Mouse (Mus musculus): ENCODE data around the gene Git1. TPM values are rescaled to one million over a fixed set of nuclear protein-coding genes. Genes with fewer than 3 reads are reported as not detected.
"Not testable (repeated sequence)": the region's sequence is repeated elsewhere in the genome, so short reads cannot be mapped to it uniquely, and the experiment has no call there.

Git1 gene
- polyA plus RNA-seq, 1 experiment from 2014 or later = 10.3 TPM

DNA sequence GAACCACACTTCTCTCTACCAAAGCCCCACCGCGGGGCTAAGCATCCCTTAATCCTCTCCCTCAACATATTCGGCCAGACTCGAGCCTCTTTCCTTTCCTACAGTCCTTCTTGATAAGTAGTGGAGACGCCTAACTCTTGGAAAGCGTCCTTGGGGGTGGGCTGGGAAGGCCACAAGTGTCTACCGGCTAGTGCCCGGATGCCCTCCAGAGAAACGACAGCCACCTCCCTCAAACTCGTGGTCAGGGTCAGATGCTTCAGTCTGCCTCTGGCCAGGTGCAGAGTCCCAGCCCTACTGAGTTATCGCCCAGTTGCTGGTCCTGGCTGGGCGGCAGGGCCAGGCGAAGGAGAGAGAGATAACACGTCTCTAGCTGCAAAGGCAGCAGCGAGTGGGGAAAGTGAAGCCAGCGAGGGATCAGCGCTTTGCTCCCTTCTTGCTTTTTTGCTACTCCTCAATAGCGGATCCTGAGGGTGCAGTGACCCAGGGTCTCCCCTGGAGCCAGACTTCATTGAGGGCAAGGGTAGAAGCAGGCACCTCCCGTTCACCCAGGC is 21.0 kb downstream of the Git1 start:
- 7% methylated on average over 19 of the region's 19 CpGs for WGBS
- Histone ChIP-seq H3K4me3 (replicated peaks) (peak overlapping the region; percentile 56), H3K9me3 (no peaks in the 10 kb centered on the region), H3K27me3 (peaks cover 50% of the 10 kb centered on the region), H3K27ac (no peak overlapping the region), H3K4me1 (replicated peaks) (peaks cover 34% of the 10 kb centered on the region), H3K36me3 (peaks cover 14% of the 10 kb centered on the region), H3K9ac (replicated peaks) (peak overlapping the region; percentile 54; the same call in 1 of the 2 replicates), H3K4me2 (peak overlapping the region; percentile 95)
- no peak for ATAC-seq (ENCODE audit: insufficient number of reproducible peaks, insufficient read depth, low FRiP score, low TSS enrichment, low read depth)

DNA sequence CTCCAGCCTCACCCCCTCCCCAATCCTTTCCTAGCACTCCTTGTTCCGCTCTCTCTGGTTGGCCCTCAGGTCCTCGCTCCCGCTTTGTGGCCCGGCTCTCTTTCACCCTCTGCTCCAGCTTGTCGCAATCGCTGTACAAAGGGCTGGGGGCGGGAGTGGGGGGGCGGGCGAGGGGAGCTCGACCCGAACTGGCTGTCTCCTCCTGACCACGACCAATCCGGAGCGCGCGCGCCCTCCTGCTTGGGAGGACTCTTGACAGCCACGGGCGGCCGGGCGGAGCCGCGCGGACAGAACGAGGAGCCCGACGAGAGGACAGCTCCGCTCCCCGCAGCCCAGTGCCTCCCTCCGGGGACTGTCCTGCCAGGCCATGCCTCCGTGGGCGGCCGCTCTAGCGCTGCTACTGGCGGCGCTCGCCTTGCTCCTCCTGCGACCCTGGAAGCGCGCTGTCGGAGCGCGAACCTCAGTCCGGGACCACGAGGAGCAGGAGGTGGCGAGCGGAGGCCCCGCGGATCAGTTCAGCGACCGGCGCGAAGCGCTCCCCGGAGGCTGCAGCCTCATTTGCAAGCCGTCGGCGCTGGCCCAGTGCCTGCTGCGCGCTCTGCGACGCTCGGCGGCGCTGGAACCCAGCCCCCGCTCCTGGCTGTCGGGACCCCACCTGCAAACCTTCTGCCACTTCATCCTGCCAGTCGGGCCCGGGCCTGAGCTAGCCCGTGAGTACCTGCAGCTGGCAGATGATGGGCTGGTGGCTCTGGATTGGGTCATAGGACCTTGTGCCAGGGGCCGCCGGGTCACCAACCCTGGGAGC is 21.7 kb downstream of the Git1 start, which contains the start of gene Abhd15:
Abhd15 (plus strand) TSS at position 290 of the 805 bp plus-strand sequence.
- peaks cover 34% of the 10 kb centered on the region for H3K4me1 ChIP-seq (replicated peaks)
- peak within 1 kb of the TSS; percentile 95 for H3K4me2 ChIP-seq
- peaks cover 7% of the 10 kb centered on the region; the same call in 1 of the 2 replicates for H3K36me3 ChIP-seq
- H3K4me3 ChIP-seq (replicated peaks) = peak within 1 kb of the TSS; percentile 66
- peak within 1 kb of the TSS; percentile 54; the same call in 1 of the 2 replicates for H3K9ac ChIP-seq (replicated peaks)
- ATAC-seq (ENCODE audit: insufficient number of reproducible peaks, insufficient read depth, low FRiP score, low TSS enrichment, low read depth) = peak; percentile 12; the same call in 1 of the 2 replicates
- H3K27ac ChIP-seq = no peak within 1 kb of the TSS
- peaks cover 51% of the 10 kb centered on the region for H3K27me3 ChIP-seq
- H3K9me3 ChIP-seq = no peaks in the 10 kb centered on the region
- under 1% methylated on average over 71 of the region's 72 CpGs for WGBS

DNA sequence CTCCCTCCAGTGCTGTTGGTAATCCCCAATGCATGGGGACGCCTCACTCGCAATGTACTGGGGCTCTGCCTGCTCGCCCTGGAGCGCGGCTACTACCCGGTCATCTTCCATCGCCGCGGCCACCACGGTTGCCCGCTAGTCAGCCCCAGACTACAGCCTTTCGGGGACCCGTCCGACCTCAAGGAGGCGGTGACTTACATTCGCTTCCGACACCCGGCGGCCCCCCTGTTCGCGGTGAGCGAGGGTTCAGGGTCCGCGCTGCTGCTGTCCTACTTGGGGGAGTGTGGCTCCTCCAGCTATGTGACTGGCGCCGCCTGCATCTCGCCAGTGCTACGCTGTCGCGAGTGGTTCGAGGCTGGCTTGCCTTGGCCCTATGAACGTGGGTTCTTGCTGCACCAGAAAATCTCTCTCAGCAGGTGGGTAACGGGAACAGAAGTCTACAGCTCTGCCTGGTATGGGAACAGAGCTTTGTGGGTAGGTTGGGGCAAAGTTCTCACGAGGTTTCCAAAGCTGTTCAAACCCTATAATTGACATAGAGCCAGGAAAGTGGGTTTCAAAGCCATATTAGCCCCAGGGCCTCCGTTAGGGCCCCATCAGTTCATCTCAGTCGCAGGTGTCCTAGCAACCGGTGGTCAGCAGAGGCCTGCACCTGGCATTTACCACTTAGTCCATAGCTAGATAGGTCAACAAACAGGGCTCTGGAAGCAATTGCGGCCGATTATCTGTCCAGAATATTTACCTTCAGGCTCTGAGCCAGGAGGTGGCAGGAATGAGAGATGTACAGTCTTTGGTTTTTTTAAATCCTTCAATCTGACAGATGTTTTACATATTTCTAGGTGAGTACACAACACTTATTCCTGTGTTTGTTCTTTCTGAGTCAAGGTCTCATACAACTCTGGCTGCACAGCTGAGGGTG is 22.5 kb downstream of the Git1 start, which contains the start of gene Trp53i13:
Trp53i13 (minus strand) TSS at position 344 of the 916 bp plus-strand sequence.
- Histone ChIP-seq H3K4me3 (replicated peaks) (peak within 1 kb of the TSS; percentile 56), H3K36me3 (no peaks in the 10 kb centered on the region), H3K9me3 (no peaks in the 10 kb centered on the region), H3K27ac (no peak within 1 kb of the TSS), H3K4me2 (peak within 1 kb of the TSS; percentile 95), H3K4me1 (replicated peaks) (peaks cover 34% of the 10 kb centered on the region), H3K27me3 (peaks cover 53% of the 10 kb centered on the region), H3K9ac (replicated peaks) (peak within 1 kb of the TSS; percentile 54; the same call in 1 of the 2 replicates)
- no peak for ATAC-seq (ENCODE audit: insufficient number of reproducible peaks, insufficient read depth, low FRiP score, low TSS enrichment, low read depth)
- 7% methylated on average over 39 of the region's 39 CpGs for WGBS

DNA sequence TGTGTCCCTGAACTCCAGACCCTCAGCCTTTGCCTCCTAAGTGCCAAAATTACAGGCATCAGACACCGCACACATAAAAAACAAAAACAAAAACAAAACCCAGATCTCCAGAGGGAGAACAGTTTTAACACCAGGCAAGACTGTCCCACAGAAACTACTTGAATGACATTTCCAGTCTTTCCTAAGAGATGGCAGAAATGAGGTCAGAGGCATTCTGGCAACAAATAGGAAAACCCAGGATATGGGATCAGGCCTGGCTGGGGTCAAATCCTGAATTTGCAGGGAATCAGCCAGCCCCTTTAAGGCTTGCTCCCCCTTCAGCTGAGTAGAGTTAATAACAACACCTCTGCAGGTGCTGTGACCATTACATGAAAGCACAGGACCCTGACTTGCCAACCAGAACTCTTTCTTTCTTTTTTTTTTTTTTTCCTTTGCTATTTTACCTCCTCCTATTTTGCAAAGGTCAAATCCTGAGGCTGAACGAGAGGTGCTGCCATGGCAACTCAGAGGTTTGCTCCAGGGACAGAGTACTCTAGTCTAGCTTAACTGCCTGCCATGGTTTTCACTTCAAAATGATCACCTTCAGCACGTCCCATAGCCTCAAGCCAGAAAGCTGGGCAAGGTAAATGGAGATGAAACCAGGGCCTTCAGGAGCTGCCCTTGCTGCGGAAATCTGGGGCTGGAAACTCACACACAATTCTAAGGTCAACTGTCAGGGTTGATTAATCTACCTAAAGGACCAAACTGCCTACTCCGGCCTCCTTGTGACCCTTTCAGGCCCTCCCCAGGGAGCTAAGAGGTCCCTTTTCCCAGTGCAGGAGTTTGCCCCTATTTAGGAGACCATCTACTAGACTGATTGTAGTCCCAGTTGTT is 23.4 kb downstream of the Git1 start:
- H3K36me3 ChIP-seq = no peaks in the 10 kb centered on the region
- H3K4me1 ChIP-seq (replicated peaks) = peaks cover 33% of the 10 kb centered on the region
- H3K27me3 ChIP-seq = peaks cover 53% of the 10 kb centered on the region
- no peaks in the 10 kb centered on the region for H3K9me3 ChIP-seq
- no peak overlapping the region for H3K4me2 ChIP-seq
- no peak overlapping the region for H3K9ac ChIP-seq (replicated peaks)
- no peak overlapping the region for H3K4me3 ChIP-seq (replicated peaks)
- WGBS = 48% methylated on average over 5 of the region's 5 CpGs
- ATAC-seq (ENCODE audit: insufficient number of reproducible peaks, insufficient read depth, low FRiP score, low TSS enrichment, low read depth) = no peak
- no peak overlapping the region for H3K27ac ChIP-seq

DNA sequence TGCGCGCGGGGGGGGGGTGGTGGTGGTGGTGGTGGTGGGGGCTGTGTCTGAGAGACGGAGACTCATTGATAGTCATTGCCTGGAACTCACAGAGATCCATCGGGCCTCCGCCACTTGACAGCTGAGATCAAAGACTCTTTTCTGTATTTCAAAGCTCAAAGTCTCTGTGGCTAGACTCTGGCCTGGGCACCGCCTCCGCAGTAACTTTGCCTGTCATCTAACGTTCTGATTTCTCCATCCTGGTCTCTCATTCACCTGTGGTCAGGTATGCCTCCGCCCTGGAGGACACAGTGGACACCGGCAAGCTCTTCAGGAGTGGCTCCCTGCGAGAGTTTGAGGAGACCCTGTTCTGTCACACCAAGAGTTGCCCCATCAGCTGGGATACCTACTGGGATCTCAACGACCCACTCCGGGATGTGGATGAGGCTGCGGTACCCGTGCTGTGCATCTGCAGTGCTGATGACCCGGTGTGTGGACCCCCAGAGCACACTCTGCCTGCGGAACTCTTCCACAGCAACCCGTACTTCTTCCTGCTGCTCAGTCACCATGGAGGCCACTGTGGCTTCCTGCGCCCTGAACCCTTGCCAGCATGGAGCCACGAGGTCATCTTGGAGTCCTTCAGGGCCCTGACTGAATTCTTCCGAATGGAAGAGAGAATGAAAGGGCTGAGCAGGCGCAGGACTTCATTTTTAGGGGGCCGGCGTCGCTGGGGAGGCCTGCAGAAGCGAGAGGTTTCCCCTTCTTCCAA is 24.9 kb downstream of the Git1 start:
- H3K9me3 ChIP-seq = no peaks in the 10 kb centered on the region
- 77% methylated on average over 26 of the region's 27 CpGs for WGBS
- H3K4me2 ChIP-seq = no peak overlapping the region
- H3K27me3 ChIP-seq = peaks cover 53% of the 10 kb centered on the region
- no peak overlapping the region for H3K27ac ChIP-seq
- no peak overlapping the region for H3K4me3 ChIP-seq (replicated peaks)
- no peaks in the 10 kb centered on the region for H3K36me3 ChIP-seq
- H3K9ac ChIP-seq (replicated peaks) = no peak overlapping the region
- ATAC-seq (ENCODE audit: insufficient number of reproducible peaks, insufficient read depth, low FRiP score, low TSS enrichment, low read depth) = no peak
- peaks cover 27% of the 10 kb centered on the region for H3K4me1 ChIP-seq (replicated peaks)

DNA sequence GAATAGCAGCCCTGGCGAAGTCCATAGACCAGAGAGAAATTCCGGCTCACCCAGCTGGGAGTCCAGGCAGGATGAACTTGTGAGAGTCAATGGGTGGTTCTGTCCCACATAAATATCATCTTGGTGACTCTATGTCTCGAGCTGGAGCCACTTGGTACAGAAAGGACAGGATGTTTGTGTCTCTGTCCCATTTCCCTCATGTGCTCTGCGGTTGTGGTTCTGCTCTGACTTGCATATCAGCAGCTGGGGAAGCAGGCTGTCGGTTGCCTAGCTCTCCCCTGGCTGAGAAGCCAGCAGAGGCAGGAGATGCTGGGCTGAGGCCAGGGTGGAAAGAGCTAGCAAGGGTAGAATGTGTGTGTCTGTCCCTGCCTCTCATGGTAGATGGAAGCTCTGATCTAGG is 25.7 kb downstream of the Git1 start, which contains the start of gene Gm10392:
Gm10392 (minus strand) TSS at position 156 of the 400 bp plus-strand sequence.
- Histone ChIP-seq H3K27me3 (peaks cover 48% of the 10 kb centered on the region), H3K9me3 (no peaks in the 10 kb centered on the region), H3K27ac (no peak within 1 kb of the TSS), H3K4me3 (replicated peaks) (no peak within 1 kb of the TSS), H3K9ac (replicated peaks) (no peak within 1 kb of the TSS), H3K36me3 (no peaks in the 10 kb centered on the region), H3K4me1 (replicated peaks) (peaks cover 22% of the 10 kb centered on the region), H3K4me2 (no peak within 1 kb of the TSS)
- WGBS = 72% methylated on average over 5 of the region's 5 CpGs
- ATAC-seq (ENCODE audit: insufficient number of reproducible peaks, insufficient read depth, low FRiP score, low TSS enrichment, low read depth) = no peak

DNA sequence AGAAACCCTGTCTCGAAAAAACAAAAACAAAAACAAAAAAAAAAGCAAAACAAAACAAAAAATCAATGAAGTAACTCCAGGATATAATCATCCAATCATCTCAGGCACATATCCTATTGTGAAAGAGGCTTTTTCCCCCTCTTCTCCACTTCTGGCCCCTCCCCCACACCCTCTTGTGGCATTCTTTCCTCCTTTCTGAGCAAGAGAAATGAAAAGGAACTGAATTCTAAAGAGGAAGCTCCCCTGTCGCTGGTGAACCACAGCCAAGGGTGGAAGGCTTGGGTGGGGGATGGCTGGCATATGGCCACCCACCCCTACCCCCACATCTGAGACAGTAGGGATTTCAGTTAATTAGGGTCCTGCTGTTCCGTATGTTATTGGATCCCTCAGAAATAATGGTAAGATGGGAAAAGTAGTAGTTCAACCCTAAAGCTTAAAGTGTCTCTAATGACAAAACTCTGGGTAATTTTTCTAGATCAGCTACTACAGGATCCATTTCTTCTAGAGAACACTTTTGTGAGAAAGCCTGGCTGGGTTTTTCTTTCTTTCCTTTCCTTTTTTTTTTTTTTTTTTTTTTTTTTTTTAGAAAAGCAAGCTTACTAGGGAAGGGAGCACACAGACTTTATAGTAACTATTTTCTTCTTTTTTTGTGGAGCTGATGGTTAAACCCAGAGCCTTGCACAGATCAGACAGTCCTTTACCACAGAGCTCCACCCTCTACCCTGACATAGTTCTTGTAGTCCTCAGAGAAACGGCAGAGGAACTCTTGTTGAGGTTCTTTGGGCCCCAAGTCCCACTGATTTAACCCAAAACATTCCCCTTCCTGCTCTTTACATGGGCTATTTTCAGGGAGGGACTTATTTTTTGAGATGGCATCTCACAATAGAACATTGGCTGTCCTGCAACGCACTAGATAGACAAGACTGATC is 27.5 kb downstream of the Git1 start:
- peaks cover 6% of the 10 kb centered on the region for H3K4me1 ChIP-seq (replicated peaks)
- no peak overlapping the region for H3K4me3 ChIP-seq (replicated peaks)
- 62% methylated on average over 5 of the region's 5 CpGs for WGBS
- H3K36me3 ChIP-seq = no peaks in the 10 kb centered on the region
- H3K9ac ChIP-seq (replicated peaks) = no peak overlapping the region
- no peak for ATAC-seq (ENCODE audit: insufficient number of reproducible peaks, insufficient read depth, low FRiP score, low TSS enrichment, low read depth)
- H3K27ac ChIP-seq = no peak overlapping the region
- H3K9me3 ChIP-seq = no peaks in the 10 kb centered on the region
- H3K27me3 ChIP-seq = peaks cover 30% of the 10 kb centered on the region
- no peak overlapping the region for H3K4me2 ChIP-seq

DNA sequence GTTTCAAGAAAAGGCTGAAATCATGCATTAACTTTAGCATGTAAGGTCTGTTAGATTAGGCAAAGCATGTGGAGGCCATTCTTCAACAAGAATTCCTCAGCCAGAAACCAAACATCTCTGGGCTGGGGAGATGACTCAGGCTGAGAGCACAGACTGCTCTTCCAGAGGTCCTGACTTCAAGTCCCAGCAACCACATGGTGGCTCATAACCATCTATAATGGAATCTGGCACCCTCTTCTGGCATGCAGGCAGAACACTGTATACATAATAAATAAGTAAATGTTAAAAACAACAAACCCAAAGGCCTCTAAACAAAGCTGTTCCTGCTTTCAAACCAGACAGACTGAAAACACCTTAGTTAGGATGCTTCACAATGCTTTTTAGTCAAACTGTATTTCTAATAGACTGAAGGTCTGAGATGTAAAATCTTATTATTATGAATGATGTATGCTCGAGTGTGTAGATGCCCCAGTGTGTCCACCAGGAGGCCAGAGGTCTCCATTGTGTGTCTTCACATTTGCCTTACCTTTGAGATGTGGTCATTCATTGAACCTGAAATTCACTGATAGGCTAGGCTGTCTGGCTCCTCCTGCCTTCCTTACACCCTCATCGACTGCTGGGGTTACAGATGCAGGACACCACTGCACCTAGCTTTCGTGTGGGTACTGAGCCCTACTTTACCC is 32.6 kb downstream of the Git1 start:
- no peaks in the 10 kb centered on the region for H3K4me1 ChIP-seq (replicated peaks)
- H3K36me3 ChIP-seq = no peaks in the 10 kb centered on the region
- 84% methylated on average over 3 of the region's 3 CpGs for WGBS
- H3K27ac ChIP-seq = no peak overlapping the region
- H3K9ac ChIP-seq (replicated peaks) = no peak overlapping the region
- no peak for ATAC-seq (ENCODE audit: insufficient number of reproducible peaks, insufficient read depth, low FRiP score, low TSS enrichment, low read depth)
- H3K9me3 ChIP-seq = no peaks in the 10 kb centered on the region
- no peaks in the 10 kb centered on the region for H3K27me3 ChIP-seq
- no peak overlapping the region for H3K4me2 ChIP-seq
- no peak overlapping the region for H3K4me3 ChIP-seq (replicated peaks)

DNA sequence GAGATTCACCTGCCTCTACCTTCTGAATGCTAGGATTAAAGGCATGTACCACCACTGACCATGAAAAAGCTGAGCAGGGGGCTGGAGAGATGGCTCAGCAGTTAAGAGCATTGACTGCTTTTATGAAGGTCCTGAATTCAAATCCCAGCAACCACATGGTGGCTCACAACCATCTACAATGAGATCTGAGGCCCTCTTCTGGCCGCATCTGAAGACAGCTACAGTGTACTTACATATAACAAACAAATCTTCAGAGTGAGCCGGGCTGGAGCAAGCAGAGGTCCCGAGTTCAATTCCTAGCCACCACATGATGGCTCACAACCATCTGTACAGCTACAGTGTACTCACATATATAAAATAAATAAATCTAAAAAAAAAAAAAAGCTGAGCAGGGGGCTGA is 35.1 kb downstream of the Git1 start:
- ATAC-seq (ENCODE audit: insufficient number of reproducible peaks, insufficient read depth, low FRiP score, low TSS enrichment, low read depth) = not testable (repeated sequence)

More for the DNA sequence above, 35.1 kb downstream of the Git1 start:
- not testable (repeated sequence) for H3K4me3 ChIP-seq (replicated peaks); H3K4me2 ChIP-seq; H3K4me1 ChIP-seq (replicated peaks); H3K9ac ChIP-seq (replicated peaks); H3K27ac ChIP-seq; H3K36me3 ChIP-seq; H3K27me3 ChIP-seq; H3K9me3 ChIP-seq
- WGBS = 77% methylated on average over 3 of the region's 3 CpGs
